Mouse (Mus musculus) c-Kit-positive CD71-positive TER-119-negative erythroid progenitor cells, embryonic 14.5 days (primary cell): Measurements from ENCODE around the gene Snn.
"Not testable (repeated sequence)": the region's sequence is repeated elsewhere in the genome, so short reads cannot be mapped to it uniquely, and the experiment has no call there.

ENCODE experiments used
- DNase-seq: peaks from one replicate; pipeline ENCODE4 v3.0.0-alpha.2; 2013; ENCODE audit warnings: low read depth

Gene Snn

GRCm38 (mm10) chr16:11060645-11061044, at the start of gene Snn:
Snn (plus strand) TSS chr16:11060945.
- DNase-seq, result no peak

- DNase-seq, result no peak
Measured at GRCm38 (mm10) chr16:11011206-11011605, 49.5 kb upstream of the Snn start.

GRCm38 (mm10) chr16:11011939-11012338, 48.8 kb upstream of the Snn start:
- DNase-seq, result no peak

- no peak for DNase-seq
Measured at GRCm38 (mm10) chr16:11012571-11013463, 47.9 kb upstream of the Snn start.

GRCm38 (mm10) chr16:11013464-11014147, 47.1 kb upstream of the Snn start:
- not testable (repeated sequence) for DNase-seq

- DNase-seq, result no peak
Measured at GRCm38 (mm10) chr16:11014407-11014806, 46.3 kb upstream of the Snn start.

GRCm38 (mm10) chr16:11016353-11016752, 44.4 kb upstream of the Snn start:
- no peak for DNase-seq

- no peak for DNase-seq
Measured at GRCm38 (mm10) chr16:11017807-11018595, 42.7 kb upstream of the Snn start.

GRCm38 (mm10) chr16:11021403-11022112, 39.2 kb upstream of the Snn start:
- no peak for DNase-seq

GRCm38 (mm10) chr16:11022113-11022489, 38.6 kb upstream of the Snn start:
- DNase-seq, result no peak

- DNase-seq, result no peak
Measured at GRCm38 (mm10) chr16:11023618-11024017, 37.1 kb upstream of the Snn start.

- DNase-seq, result no peak
Measured at GRCm38 (mm10) chr16:11024841-11025240, 35.9 kb upstream of the Snn start.

- no peak for DNase-seq
Measured at GRCm38 (mm10) chr16:11028206-11028605, 32.5 kb upstream of the Snn start.

GRCm38 (mm10) chr16:11030844-11031243, 29.9 kb upstream of the Snn start:
- DNase-seq, result no peak

- DNase-seq, result no peak
Measured at GRCm38 (mm10) chr16:11031320-11031719, 29.4 kb upstream of the Snn start.

GRCm38 (mm10) chr16:11034193-11034803, 26.4 kb upstream of the Snn start:
- peak; percentile 67 for DNase-seq

GRCm38 (mm10) chr16:11035273-11035672, 25.5 kb upstream of the Snn start:
- DNase-seq, result no peak

- DNase-seq, result peak; percentile 46
Measured at GRCm38 (mm10) chr16:11035790-11036431, 24.8 kb upstream of the Snn start.

GRCm38 (mm10) chr16:11040603-11041002, 20.1 kb upstream of the Snn start:
- DNase-seq, result no peak

- DNase-seq, result no peak
Measured at GRCm38 (mm10) chr16:11043239-11043638, 17.5 kb upstream of the Snn start.

- DNase-seq, result no peak
Measured at GRCm38 (mm10) chr16:11046437-11046836, 14.3 kb upstream of the Snn start.
